Mouse (Mus musculus) monocyte, adult 2 months (primary cell): Measurements from ENCODE around the gene Vmn1r215.
"Not testable (repeated sequence)": the region's sequence is repeated elsewhere in the genome, so short reads cannot be mapped to it uniquely, and the experiment has no call there.

Experiments used
- DNase-seq, 2 experiments: peaks; one replicate each; pipeline ENCODE4 v3.0.0; 2022; ENCODE audit warnings: low spot score in 2 of 2, low read depth in 1 of 2

Vmn1r215 gene

DNA sequence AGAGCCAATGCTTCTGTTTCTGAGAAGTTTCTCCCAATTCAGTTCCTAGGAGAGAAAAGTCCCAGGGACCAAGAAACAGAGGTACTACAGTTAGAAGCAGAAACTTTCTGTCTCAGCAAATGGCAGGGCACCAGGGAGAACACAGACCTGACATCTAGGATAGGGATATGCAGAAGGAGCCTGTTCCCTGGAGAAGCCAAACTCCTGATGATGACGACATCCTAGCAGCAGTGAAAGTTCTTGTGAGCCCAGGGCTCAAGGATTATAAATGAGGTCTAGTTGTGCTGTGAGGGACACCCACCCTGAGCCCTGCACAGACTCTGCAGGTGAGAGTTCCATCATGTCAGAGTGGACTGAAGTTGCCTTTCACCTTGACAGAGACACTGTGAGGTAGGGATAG is at the start of gene Vmn1r215:
Vmn1r215 (plus strand) TSS at position 301 of the 400 bp plus-strand sequence.
- DNase-seq = no peak

DNA sequence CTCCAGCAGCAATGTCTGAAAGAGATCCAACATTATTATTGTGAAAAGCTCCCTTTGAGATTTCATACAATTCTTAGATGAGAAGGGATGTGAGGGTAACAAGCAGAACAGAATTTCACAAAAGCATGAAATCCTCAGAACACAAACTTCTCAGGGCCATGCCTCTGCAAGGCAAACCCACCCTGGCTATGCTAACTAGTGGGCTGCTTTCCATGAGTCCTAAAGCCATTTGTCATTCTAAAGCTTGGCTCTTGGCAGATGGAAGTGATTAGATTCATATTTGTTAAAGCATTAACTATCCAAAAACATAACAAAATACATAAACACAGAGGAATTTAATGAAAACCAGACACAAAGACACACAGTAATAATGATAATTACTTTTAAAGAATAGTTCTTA is 49.7 kb upstream of the Vmn1r215 start:
- DNase-seq = no peak

DNA sequence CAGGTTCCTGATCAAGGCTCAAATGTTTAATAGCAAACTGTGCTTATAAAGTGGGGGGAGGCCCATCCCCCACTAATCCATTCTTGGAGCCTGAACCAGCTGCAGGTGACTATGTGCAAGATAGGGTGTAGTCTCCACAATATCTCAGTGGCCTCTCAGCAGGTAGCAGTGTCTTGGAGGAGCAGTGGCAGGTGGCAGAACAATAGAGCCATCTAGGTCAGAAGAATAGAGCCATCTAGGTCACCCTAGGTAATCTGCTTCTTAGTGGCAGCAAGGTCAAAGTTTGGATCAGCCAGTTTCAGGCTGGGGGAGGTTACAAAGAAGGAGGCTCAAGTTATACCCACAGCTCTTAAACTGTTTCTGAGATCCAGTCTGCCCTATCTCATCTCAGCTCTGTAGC is 43.0 kb upstream of the Vmn1r215 start:
- no peak for DNase-seq

DNA sequence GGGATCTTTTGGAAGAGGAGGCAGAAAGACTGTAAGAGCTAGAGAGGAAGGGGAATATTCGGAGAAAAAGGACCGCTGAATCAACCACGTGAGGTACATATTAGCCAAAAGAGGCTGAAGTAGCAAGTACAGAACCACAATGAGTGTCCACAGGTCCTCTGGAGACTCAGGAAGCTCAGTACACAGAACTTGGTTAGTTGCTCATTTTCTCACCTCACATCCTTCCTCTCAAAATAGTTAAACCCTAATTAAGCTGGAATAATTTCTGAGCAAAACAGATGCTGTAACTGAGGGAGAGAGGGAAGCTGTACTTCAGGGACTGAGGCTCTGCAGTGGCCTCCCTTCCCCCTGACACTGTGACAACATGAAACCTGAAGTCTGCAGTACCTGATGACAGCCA is 37.7 kb upstream of the Vmn1r215 start, which contains the start of gene Vmn1r214:
Vmn1r214 (plus strand) TSS at position 301 of the 400 bp plus-strand sequence.
- DNase-seq = no peak

DNA sequence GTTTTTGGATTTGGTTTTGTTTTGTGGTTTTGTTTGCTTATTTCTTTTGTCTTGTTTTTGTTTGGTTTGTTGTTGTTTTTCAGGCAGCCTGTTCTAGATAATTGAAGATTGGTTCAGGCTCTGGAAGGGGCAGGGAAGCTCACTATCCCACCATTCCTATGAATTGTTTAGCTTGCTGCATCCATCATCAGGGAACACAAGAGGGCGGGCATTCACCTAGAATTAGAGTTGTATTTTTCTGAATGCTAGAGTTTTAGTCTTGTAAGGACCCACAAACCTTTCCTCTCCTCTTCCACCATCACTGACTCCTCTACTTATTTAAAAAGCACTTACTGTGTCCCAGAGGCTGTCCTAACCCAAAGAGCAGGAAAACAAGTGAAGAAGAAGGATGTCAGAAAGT is 10.0 kb upstream of the Vmn1r215 start:
- no peak for DNase-seq

DNA sequence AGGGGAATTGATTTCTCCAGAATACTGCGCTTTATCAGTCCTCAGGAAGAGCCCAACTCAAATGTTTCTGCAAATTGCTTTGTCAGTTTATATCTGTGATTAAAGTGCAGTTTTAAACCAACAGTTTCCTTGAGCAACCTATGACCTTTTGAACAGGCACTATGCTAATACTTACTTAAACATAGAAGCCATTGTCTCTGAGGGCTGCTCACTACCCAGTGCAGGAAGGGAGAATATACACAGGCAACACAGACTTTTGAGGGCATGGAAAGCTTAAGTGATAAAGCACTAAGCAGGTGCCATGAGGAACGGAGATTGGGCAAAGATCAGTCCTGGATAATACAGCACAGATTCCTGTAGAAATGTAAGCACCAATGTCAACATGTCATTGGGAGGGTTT is 1.5 kb downstream of the Vmn1r215 start:
- DNase-seq = no peak

DNA sequence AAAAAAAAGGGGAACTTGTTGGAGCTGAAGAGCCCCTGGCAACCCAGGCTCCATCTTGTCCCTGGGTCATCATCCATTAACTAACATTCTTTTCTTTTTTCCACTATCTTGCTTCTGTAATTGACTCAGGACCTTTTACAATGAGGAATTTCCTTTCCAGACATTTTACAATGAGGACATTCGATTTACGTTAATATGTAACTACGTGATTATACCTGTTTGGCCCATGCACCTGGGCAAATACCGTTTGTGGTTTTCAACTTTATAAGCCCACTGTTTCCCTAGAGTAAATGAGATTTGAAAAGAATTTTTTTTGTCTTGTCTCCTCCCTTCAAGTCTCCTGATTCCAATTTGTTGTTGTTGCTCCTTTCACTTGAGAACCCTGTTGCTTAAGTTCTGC is 26.6 kb downstream of the Vmn1r215 start:
- DNase-seq = no peak

DNA sequence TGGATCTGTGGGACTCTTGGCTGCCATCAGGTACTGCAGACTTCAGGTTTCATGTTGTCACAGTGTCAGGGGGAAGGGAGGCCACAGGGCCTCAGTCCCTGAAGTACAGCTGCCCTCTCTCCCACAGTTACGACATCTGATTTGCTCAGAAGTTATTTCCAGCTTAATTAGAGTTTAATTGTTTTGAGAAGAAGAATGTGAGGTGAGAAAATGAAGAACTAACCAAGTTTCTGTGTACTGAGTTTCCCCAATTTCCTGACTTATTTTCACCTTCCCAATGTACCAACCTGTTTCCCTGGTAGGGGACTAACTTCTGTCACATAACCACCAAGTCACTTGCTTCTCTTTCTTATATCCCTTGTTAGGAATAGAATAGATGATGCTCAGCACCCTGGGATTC is 50.3 kb downstream of the Vmn1r215 start, which contains the start of gene Vmn1r217:
Vmn1r217 (minus strand) TSS at position 101 of the 400 bp plus-strand sequence.
- not testable (repeated sequence) for DNase-seq

DNA sequence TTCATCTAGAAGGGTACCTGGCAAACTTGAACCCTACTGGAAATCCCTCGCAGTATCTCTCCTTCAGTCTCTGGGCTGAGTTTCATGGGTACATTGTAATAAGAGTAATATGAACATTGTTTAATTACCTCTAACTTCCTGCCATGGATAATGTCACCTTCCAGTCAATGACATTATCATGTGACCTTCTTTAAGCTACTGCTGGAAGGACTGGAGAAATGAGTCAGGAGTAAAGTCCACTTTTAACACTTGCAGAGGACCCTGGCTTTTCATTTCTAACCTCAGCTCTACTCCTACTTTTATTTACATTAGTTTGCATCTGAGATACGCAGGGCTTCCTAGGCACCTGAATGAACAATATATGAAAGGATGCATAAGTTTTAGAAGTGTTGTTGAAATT is 52.8 kb downstream of the Vmn1r215 start:
- no peak for DNase-seq
